Comparison of ENCODE assay signal across 8 mouse cellular contexts in genomic region chr11:119219816-119220465, GRCm38 (mm10). TPM values are rescaled to one million over a fixed set of nuclear protein-coding genes. Genes with fewer than 3 reads are reported as not detected.
A peak's percentile ranks its signal among the peaks of the same experiment; 100 is the strongest.
DNase-seq lines count a peak whose midpoint lies in the region; ATAC-seq lines count a peak whose summit lies in the region.

No protein-coding gene starts in this region.

- H3K9ac ChIP-seq in hindbrain, embryonic 15.5 days = peak overlapping the region; percentile 24; the same call in 1 of the 2 replicates
- peak overlapping the region; percentile 18 for H3K9ac ChIP-seq in midbrain, embryonic 15.5 days

- peaks cover 85% of the 10 kb centered on the region for H3K4me1 ChIP-seq in hindbrain, embryonic 15.5 days (replicated peaks)
- peaks cover 62% of the 10 kb centered on the region for H3K4me1 ChIP-seq in midbrain, embryonic 15.5 days

- H3K27me3 ChIP-seq in hindbrain, embryonic 15.5 days = no peaks in the 10 kb centered on the region
- H3K27me3 ChIP-seq in midbrain, embryonic 15.5 days (replicated peaks) = no peaks in the 10 kb centered on the region

- 0 out of 2 replicates have a peak, but pooled peaks have one; percentile 25 for ATAC-seq in hindbrain, embryonic 15.5 days (ENCODE audit: low FRiP score, low read depth)
- peak; percentile 31; the same call in 1 of the 2 replicates for ATAC-seq in midbrain, embryonic 15.5 days (replicated peaks)

- no peaks in the 10 kb centered on the region for H3K9me3 ChIP-seq in hindbrain, embryonic 15.5 days
- H3K9me3 ChIP-seq in midbrain, embryonic 15.5 days = no peaks in the 10 kb centered on the region

- 12% methylated on average over 17 of the region's 17 CpGs for WGBS in hindbrain, embryonic 15.5 days
- WGBS in midbrain, embryonic 15.5 days = 7% methylated on average over 17 of the region's 17 CpGs

- peak overlapping the region; percentile 1; the same call in 1 of the 2 replicates for H3K4me3 ChIP-seq in hindbrain, embryonic 15.5 days
- H3K4me3 ChIP-seq in midbrain, embryonic 15.5 days = no peak overlapping the region

- no peaks in the 10 kb centered on the region for H3K36me3 ChIP-seq in hindbrain, embryonic 15.5 days
- H3K36me3 ChIP-seq in midbrain, embryonic 15.5 days (replicated peaks) = no peaks in the 10 kb centered on the region

- peak overlapping the region; percentile 38 for H3K4me2 ChIP-seq in hindbrain, embryonic 15.5 days
- peak overlapping the region; percentile 30 for H3K4me2 ChIP-seq in midbrain, embryonic 15.5 days

- peak; percentile 45 for DNase-seq in MN1 (ENCODE audit: low spot score)
- peak; percentile 92 for DNase-seq in cerebellum, adult 11 months
- DNase-seq in gastrocnemius, adult 8-10 months (ENCODE audit: low spot score in 2 of 2) = peak; percentile 73 to 82
- DNase-seq in layer of hippocampus, postnatal 25 days (ENCODE audit: extremely low spot score in 1 of 2, low spot score in 1 of 2) = peak; percentile 45 to 65
- DNase-seq in urinary bladder, postnatal 4 days (ENCODE audit: low spot score in 2 of 2) = no peak
- no peak for DNase-seq in urinary bladder, adult 2 months (ENCODE audit: low spot score)

- peak overlapping the region; percentile 71 for H3K27ac ChIP-seq in hindbrain, embryonic 15.5 days (replicated peaks)
- peak overlapping the region; percentile 67 for H3K27ac ChIP-seq in midbrain, embryonic 15.5 days

RNA-seq across cellular contexts. Expression of gene Tbc1d16, which starts 8.4 kb away (rescaled TPM):
- 10 to 100 TPM; 31.6 to 45.5 (median 40.5) TPM for total RNA-seq in gastrocnemius, adult 8-10 months (2022)
- polyA plus RNA-seq in hindbrain, embryonic 15.5 days (2015; fragmentation: Nextera tagmentation; extraction: Ambion mirVana) = 56.1 and 57.1 TPM in 2 replicates
- total RNA-seq in layer of hippocampus, postnatal 25 days (2021) = 10 to 100 TPM; 53.6 to 55.9 TPM
- 66.8 and 67.2 TPM in 2 replicates for polyA plus RNA-seq in midbrain, embryonic 15.5 days (2015; fragmentation: Nextera tagmentation; extraction: Ambion mirVana)
- polyA plus RNA-seq in urinary bladder, adult 2 months (2012; rRNA removed) = 15.8 and 20.8 TPM in 2 replicates

RNA-seq across cellular contexts. Expression of gene Ccdc40, which starts 8.4 kb away (rescaled TPM):
- total RNA-seq in gastrocnemius, adult 8-10 months (2022) = 1 to 10 TPM in 1 of 4 experiments, not detected in 3; 1.3 TPM
- polyA plus RNA-seq in hindbrain, embryonic 15.5 days (2015; fragmentation: Nextera tagmentation; extraction: Ambion mirVana) = 14.6 and 15.4 TPM in 2 replicates
- total RNA-seq in layer of hippocampus, postnatal 25 days (2021) = 1 to 10 TPM; 1.5 to 5.5 TPM
- 19.3 and 21.5 TPM in 2 replicates for polyA plus RNA-seq in midbrain, embryonic 15.5 days (2015; fragmentation: Nextera tagmentation; extraction: Ambion mirVana)
- polyA plus RNA-seq in urinary bladder, adult 2 months (2012; rRNA removed) = 0.66 and 0.77 TPM in 2 replicates

RNA-seq across cellular contexts. Expression of gene Gaa, which starts 47.7 kb away (rescaled TPM):
- total RNA-seq in gastrocnemius, adult 8-10 months (2022) = 100 to 1,000 TPM; 187 to 198 (median 192) TPM
- 95.1 and 105 TPM in 2 replicates for polyA plus RNA-seq in hindbrain, embryonic 15.5 days (2015; fragmentation: Nextera tagmentation; extraction: Ambion mirVana)
- total RNA-seq in layer of hippocampus, postnatal 25 days (2021) = 100 to 1,000 TPM; 304 to 308 TPM
- polyA plus RNA-seq in midbrain, embryonic 15.5 days (2015; fragmentation: Nextera tagmentation; extraction: Ambion mirVana) = 93.9 and 95.3 TPM in 2 replicates
- polyA plus RNA-seq in urinary bladder, adult 2 months (2012; rRNA removed) = 95.0 and 113 TPM in 2 replicates

Comparison
In these comparisons a context has a peak if more than half of its experiments do, and no peak if none do; other contexts are left out.
1. DNase-seq: peak in MN1 (single experiment), cerebellum, adult 11 months (single experiment), gastrocnemius, adult 8-10 months (2 of 2) and layer of hippocampus, postnatal 25 days (2 of 2); none in urinary bladder, postnatal 4 days (0 of 2) and urinary bladder, adult 2 months (single experiment).